ENCODE assay signal across 45 mouse cellular contexts in the genomic region with DNA sequence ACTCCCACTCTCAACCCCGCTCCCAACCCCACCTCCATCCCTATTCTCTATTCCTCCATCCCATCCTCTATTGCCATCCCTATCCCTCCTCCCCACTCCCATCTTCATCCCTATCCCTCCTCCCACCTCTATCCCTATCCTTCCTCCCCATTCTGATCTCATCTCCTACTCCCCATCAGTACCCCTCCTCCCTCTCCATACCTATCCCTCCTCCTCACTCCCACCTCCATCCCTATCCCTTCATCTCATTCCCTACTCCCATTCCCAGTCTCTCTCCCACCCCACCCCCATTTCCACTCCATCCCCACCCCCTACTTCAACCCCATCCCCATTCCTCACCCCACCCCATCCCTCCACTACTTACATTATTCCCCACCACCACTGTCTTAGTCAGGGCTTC. TPM values are rescaled to one million over a fixed set of nuclear protein-coding genes. Genes with fewer than 3 reads are reported as not detected.
"Had no signal": no experiment of that assay in that cellular context is flagged by ENCODE, and none has a peak within 500 bp of the region (broad histone marks: within the 10 kb centered on the region; RNA-seq: fewer than 3 reads in every experiment).

No protein-coding gene starts in this region.

- DNase-seq: heart, postnatal 10 days; heart, postnatal 14 days; heart, postnatal 36 days; heart, postnatal 4 days; kidney, adult 11 months; kidney, adult 18-20 months; kidney, adult 2 months; kidney, adult 8-10 months; kidney, adult 9 months; kidney, postnatal 10 days; kidney, postnatal 14 days; kidney, postnatal 25 days; kidney, postnatal 36 days; kidney, postnatal 4 days; layer of hippocampus, adult 9-11 months; layer of hippocampus, postnatal 36 days had no signal

- H3K27me3 ChIP-seq: heart, embryonic 12.5 days; heart, embryonic 13.5 days; heart, embryonic 15.5 days; hindbrain, embryonic 12.5 days; hindbrain, embryonic 13.5 days; hindbrain, embryonic 15.5 days; intestine, embryonic 15.5 days; kidney, embryonic 15.5 days had no signal

- H3K27ac ChIP-seq: heart, embryonic 10.5 days; heart, embryonic 13.5 days; heart, embryonic 15.5 days; hindbrain, embryonic 10.5 days; hindbrain, embryonic 12.5 days; hindbrain, embryonic 13.5 days; hindbrain, embryonic 14.5 days; hindbrain, embryonic 15.5 days; hindbrain, postnatal 0 days; intestine, embryonic 15.5 days; kidney, embryonic 15.5 days; layer of hippocampus, adult 2 months; left cerebral cortex, adult 2 months had no signal

- H3K9ac ChIP-seq: heart, embryonic 12.5 days; heart, embryonic 13.5 days; heart, embryonic 15.5 days; hindbrain, embryonic 12.5 days; hindbrain, embryonic 13.5 days; hindbrain, embryonic 14.5 days; hindbrain, embryonic 15.5 days; intestine, embryonic 15.5 days; kidney, embryonic 15.5 days had no signal

- H3K36me3 ChIP-seq: heart, embryonic 10.5 days; heart, embryonic 12.5 days; heart, embryonic 13.5 days; heart, embryonic 15.5 days; hindbrain, embryonic 10.5 days; hindbrain, embryonic 12.5 days; hindbrain, embryonic 13.5 days; hindbrain, embryonic 15.5 days; intestine, embryonic 15.5 days; kidney, embryonic 15.5 days had no signal

- H3K9me3 ChIP-seq: heart, embryonic 10.5 days; heart, embryonic 15.5 days; hindbrain, embryonic 12.5 days; hindbrain, embryonic 15.5 days; intestine, embryonic 15.5 days; kidney, embryonic 15.5 days had no signal

- ATAC-seq: hindbrain, embryonic 16.5 days; hindbrain, postnatal 0 days; intestine, embryonic 15.5 days; intestine, embryonic 16.5 days; intestine, postnatal 0 days had no signal

- H3K4me2 ChIP-seq: heart, embryonic 11.5 days; heart, embryonic 12.5 days; heart, embryonic 13.5 days; heart, embryonic 15.5 days; hindbrain, embryonic 12.5 days; hindbrain, embryonic 13.5 days; hindbrain, embryonic 14.5 days; hindbrain, embryonic 15.5 days; intestine, embryonic 15.5 days; kidney, embryonic 15.5 days had no signal

- H3K4me1 ChIP-seq: heart, embryonic 10.5 days; heart, embryonic 12.5 days; heart, embryonic 13.5 days; heart, embryonic 15.5 days; hindbrain, embryonic 10.5 days; hindbrain, embryonic 12.5 days; hindbrain, embryonic 13.5 days; hindbrain, embryonic 15.5 days; kidney, embryonic 15.5 days had no signal

- H3K4me3 ChIP-seq: heart, embryonic 10.5 days; heart, embryonic 12.5 days; heart, embryonic 13.5 days; heart, embryonic 15.5 days; hindbrain, embryonic 10.5 days; hindbrain, embryonic 12.5 days; hindbrain, embryonic 13.5 days; hindbrain, embryonic 15.5 days; intestine, embryonic 15.5 days; kidney, embryonic 15.5 days; layer of hippocampus, adult 2 months; left cerebral cortex, adult 2 months had no signal

RNA-seq across cellular contexts. Expression of a gene that starts 19.4 kb away (rescaled TPM):
- total RNA-seq: heart, adult 8-10 months; heart, postnatal 10 days; heart, postnatal 14 days; heart, postnatal 25 days; heart, postnatal 36 days; heart, postnatal 4 days; hematopoietic stem cell, adult 5-6 weeks had no signal
- polyA plus RNA-seq: heart, embryonic 10.5 days; heart, embryonic 11.5 days; heart, embryonic 12.5 days; heart, embryonic 13.5 days; heart, embryonic 14.5 days; heart, embryonic 15.5 days; heart, embryonic 16.5 days; hindbrain, embryonic 10.5 days; hindbrain, embryonic 11.5 days; hindbrain, embryonic 12.5 days; intestine, embryonic 14.5 days; intestine, embryonic 15.5 days; intestine, embryonic 16.5 days; intestine, postnatal 0 days; kidney, embryonic 15.5 days; large intestine, adult 2 months had no signal

RNA-seq across cellular contexts. Expression of a gene that starts 36.4 kb away (rescaled TPM):
- total RNA-seq: heart, postnatal 10 days; heart, postnatal 14 days; heart, postnatal 25 days; heart, postnatal 36 days; heart, postnatal 4 days; layer of hippocampus, adult 2 months; layer of hippocampus, postnatal 14 days; layer of hippocampus, postnatal 36 days had no signal
- polyA plus RNA-seq: heart, embryonic 10.5 days; heart, embryonic 11.5 days; hindbrain, embryonic 10.5 days; intestine, embryonic 14.5 days; kidney, adult 2 months; kidney, embryonic 14.5 days had no signal

RNA-seq across cellular contexts. Expression of a gene that starts 48.4 kb away (rescaled TPM):
- total RNA-seq: heart, adult 8-10 months; heart, postnatal 10 days; heart, postnatal 14 days; heart, postnatal 25 days; heart, postnatal 36 days; heart, postnatal 4 days; hematopoietic stem cell, adult 5-6 weeks had no signal
- polyA plus RNA-seq: inflammation-experienced regulatory T-cells, adult 6 months had no signal
